Comparison of ENCODE assay signal across 13 mouse cellular contexts in the genomic region with DNA sequence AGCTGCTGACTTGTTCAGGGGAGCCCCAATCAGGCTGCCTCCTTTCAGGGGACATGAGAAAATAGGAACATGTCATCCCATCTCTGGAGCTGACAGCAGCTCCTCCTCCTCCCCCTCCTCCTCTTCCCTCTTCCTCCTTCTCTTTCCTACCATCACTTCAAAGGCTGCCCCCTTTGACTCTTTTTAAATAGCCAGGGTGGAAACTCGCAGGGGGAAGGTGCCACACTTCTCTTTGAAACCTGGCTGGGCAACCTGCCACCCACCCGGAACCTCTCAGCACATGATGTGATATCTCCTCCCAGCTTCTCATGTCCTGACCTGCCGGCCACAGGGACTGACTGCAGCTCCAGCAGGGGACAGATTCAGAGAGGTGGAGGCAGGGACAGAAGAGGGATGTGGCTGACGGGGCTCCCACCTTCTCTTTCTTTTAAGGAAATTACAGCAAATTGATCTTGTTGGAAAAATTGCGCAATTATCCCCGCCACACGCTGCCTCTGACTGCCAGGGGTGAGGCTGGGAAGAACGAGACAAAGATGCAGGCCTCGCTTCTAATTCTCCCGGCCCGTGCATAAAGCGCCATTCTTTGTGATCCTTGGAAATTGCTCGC.
A peak's percentile ranks its signal among the peaks of the same experiment; 100 is the strongest.
DNase-seq lines count a peak whose midpoint lies in the region; ATAC-seq lines count a peak whose summit lies in the region.
"Had no signal": no experiment of that assay in that cellular context is flagged by ENCODE, and none has a peak within 500 bp of the region (broad histone marks: within the 10 kb centered on the region; RNA-seq: fewer than 3 reads in every experiment).

No protein-coding gene starts in this region.

- H3K9me3 ChIP-seq in forebrain, embryonic 11.5 days (ENCODE audit: control insufficient read depth, low read length): no peaks in the 10 kb centered on the region
- H3K9me3 ChIP-seq in midbrain, embryonic 12.5 days: no peaks in the 10 kb centered on the region

- H3K36me3 ChIP-seq in forebrain, embryonic 11.5 days (ENCODE audit: control insufficient read depth, insufficient read depth, low read length): no peaks in the 10 kb centered on the region
- H3K36me3 ChIP-seq in midbrain, embryonic 12.5 days: no peaks in the 10 kb centered on the region
- H3K36me3 ChIP-seq: liver, embryonic 13.5 days had no signal

- no peak overlapping the region; the same call in 1 of the 2 replicates for H3K4me2 ChIP-seq in forebrain, embryonic 11.5 days (ENCODE audit: low read depth, low read length, severe bottlenecking)
- 0 out of 2 replicates have a peak overlapping the region, but pooled peaks have one; percentile 23 for H3K4me2 ChIP-seq in midbrain, embryonic 12.5 days (replicated peaks)
- H3K4me2 ChIP-seq: liver, embryonic 13.5 days had no signal

- H3K4me1 ChIP-seq in forebrain, embryonic 11.5 days (replicated peaks; ENCODE audit: control insufficient read depth, insufficient read depth, low read length): peaks cover 4% of the 10 kb centered on the region; the same call in 1 of the 2 replicates
- peaks cover 18% of the 10 kb centered on the region for H3K4me1 ChIP-seq in midbrain, embryonic 12.5 days
- H3K4me1 ChIP-seq: liver, embryonic 13.5 days had no signal

- peak overlapping the region; percentile 20; the same call in 1 of the 2 replicates for H3K9ac ChIP-seq in forebrain, embryonic 11.5 days (ENCODE audit: low read length)
- peak overlapping the region; percentile 43 for H3K9ac ChIP-seq in midbrain, embryonic 12.5 days (replicated peaks)
- H3K9ac ChIP-seq: liver, embryonic 13.5 days had no signal

- peak overlapping the region; percentile 19; the same call in 1 of the 2 replicates for H3K27ac ChIP-seq in forebrain, embryonic 11.5 days (ENCODE audit: low read depth, low read length)
- H3K27ac ChIP-seq in midbrain, embryonic 12.5 days (replicated peaks): peak overlapping the region; percentile 52
- H3K27ac ChIP-seq: liver, embryonic 13.5 days had no signal

- no peak overlapping the region for H3K4me3 ChIP-seq in forebrain, embryonic 11.5 days (ENCODE audit: low read depth, low read length)
- no peak overlapping the region for H3K4me3 ChIP-seq in midbrain, embryonic 12.5 days
- H3K4me3 ChIP-seq: liver, embryonic 13.5 days had no signal

- ATAC-seq in forebrain, embryonic 11.5 days (replicated peaks; ENCODE audit: low FRiP score): peak; percentile 71
- peak; percentile 35; the same call in 1 of the 2 replicates for ATAC-seq in midbrain, embryonic 12.5 days (ENCODE audit: low FRiP score, low read depth)

- H3K27me3 ChIP-seq in forebrain, embryonic 11.5 days (ENCODE audit: control insufficient read depth, insufficient read depth, low read length): no peaks in the 10 kb centered on the region
- no peaks in the 10 kb centered on the region for H3K27me3 ChIP-seq in midbrain, embryonic 12.5 days
- H3K27me3 ChIP-seq: liver, embryonic 13.5 days had no signal

- WGBS in forebrain, embryonic 11.5 days: 22% methylated on average over 13 of the region's 13 CpGs
- 32% methylated on average over 13 of the region's 13 CpGs for WGBS in midbrain, embryonic 12.5 days

- DNase-seq in embryo, embryonic 11 days: peak; percentile 29
- DNase-seq in embryo, embryonic 9.5 days (ENCODE audit: extremely low spot score): no peak
- peak; percentile 52 for DNase-seq in brain, adult 2 months (ENCODE audit: low read depth, low spot score)
- DNase-seq in forebrain, embryonic 11.5 days (ENCODE audit: low spot score): peak; percentile 57
- DNase-seq in adrenal gland, adult (ENCODE audit: inconsistent age in 2 of 2, low spot score in 1 of 2): no peak
- DNase-seq in ovary, postnatal 10 days (ENCODE audit: low spot score): no peak
- no peak for DNase-seq in frontal cortex, postnatal 14 days (ENCODE audit: low spot score in 2 of 2)
- DNase-seq: adrenal gland, postnatal 10 days; cerebellum, adult 9-11 months; liver, embryonic 13.5 days; spleen, adult 18-20 months; thymus, postnatal 4 days had no signal

Comparison
In these comparisons a context has a peak if more than half of its experiments do, and no peak if none do; other contexts are left out.
1. DNase-seq: peak in embryo, embryonic 11 days (single experiment), brain, adult 2 months (single experiment) and forebrain, embryonic 11.5 days (single experiment); none in embryo, embryonic 9.5 days (single experiment), adrenal gland, adult (0 of 2), ovary, postnatal 10 days (single experiment) and frontal cortex, postnatal 14 days (0 of 2).